Mouse (Mus musculus) stomach, postnatal 0 days (tissue): Measurements from ENCODE around the gene D630039A03Rik. TPM values are rescaled to one million over a fixed set of nuclear protein-coding genes. Genes with fewer than 3 reads are reported as not detected.

Source experiments
- ATAC-seq: fragments of 200-750 bp; cut with Nextera tagmentation; 2 replicates; pipeline ENCODE4 v1.8.0; 2017; ENCODE audit not compliant: low FRiP score, low TSS enrichment
- DNase-seq: peaks from one replicate; pipeline ENCODE4 v3.0.0-alpha.2; 2016; ENCODE audit warnings: low spot score
- H3K27ac ChIP-seq: fragments of 300-500 bp; sonication (generic); replicated peaks from 2 replicates; pipeline ENCODE4 v1.5.1; 2014; ENCODE audit warnings: mild to moderate bottlenecking, control low read depth
- H3K27me3 ChIP-seq: fragments of 300-500 bp; sonication (generic); 2 replicates; pipeline ENCODE4 v1.6.1; 2014; ENCODE audit warnings: low read length; ENCODE audit not compliant: control insufficient read depth, insufficient read depth
- H3K36me3 ChIP-seq: fragments of 300-500 bp; sonication (generic); 2 replicates; pipeline ENCODE4 v1.6.1; 2014; ENCODE audit warnings: low read length, mixed read lengths; ENCODE audit not compliant: control insufficient read depth, insufficient read depth
- H3K4me1 ChIP-seq: fragments of 300-500 bp; sonication (generic); replicated peaks from 2 replicates; pipeline ENCODE4 v1.6.1; 2014; ENCODE audit warnings: antibody characterized with exemption; ENCODE audit not compliant: control insufficient read depth, insufficient read depth
- H3K4me2 ChIP-seq: fragments of 300-500 bp; sonication (generic); replicated peaks from 2 replicates; pipeline ENCODE4 v1.6.1; 2014; ENCODE audit warnings: low read depth, mild to moderate bottlenecking, control low read depth, moderate library complexity
- H3K4me3 ChIP-seq: fragments of 300-500 bp; sonication (generic); 2 replicates; pipeline ENCODE4 v1.5.1; 2014; ENCODE audit warnings: low read depth, low read length, control low read depth
- H3K9ac ChIP-seq: fragments of 300-500 bp; sonication (generic); 2 replicates; pipeline ENCODE4 v1.6.1; 2014; ENCODE audit warnings: mild to moderate bottlenecking, low read length, control low read depth, mixed read lengths
- H3K9me3 ChIP-seq: fragments of 300-500 bp; sonication (generic); 2 replicates; pipeline ENCODE4 v1.6.1; 2016; ENCODE audit warnings: low read length; ENCODE audit not compliant: control insufficient read depth
- CTCF ChIP-seq: IDR thresholded peaks from 2 replicates; pipeline ENCODE4 v1.5.1; 2016; ENCODE audit warnings: antibody characterized with exemption, low read depth, mild to moderate bottlenecking, moderate library complexity
- EP300 ChIP-seq: optimal IDR thresholded peaks from 2 replicates; pipeline ENCODE3; 2016; ENCODE audit warnings: antibody characterized with exemption
- WGBS: fragments of 180-500 bp; shearing (Covaris S2); extraction: QIAGEN DNeasy Blood & Tissue Kit; methylation state at CpG from one replicate; pipeline ENCODE4 v1.1.7; 2014; 5-methylcytosine and 5-hydroxymethylcytosine counted together
- polyA plus RNA-seq: library from polyadenylated mRNA; unstranded; fragments of >200 nt; fragmentation: Nextera tagmentation; extraction: Ambion mirVana; gene quantifications from 2 replicates; pipeline ENCODE4 v1.2.1, GENCODE M21; 2015

The D630039A03Rik gene
- polyA plus RNA-seq, 1 experiment from 2014 or later: 12.7 TPM

GRCm38 (mm10) chr4:57914193-57915190, 1.6 kb downstream of the D630039A03Rik start:
- Histone ChIP-seq H3K9ac (peak overlapping the region; percentile 18), H3K4me3 (peak overlapping the region; percentile 26), H3K27ac (peak overlapping the region; percentile 87), H3K4me1 (no peaks in the 10 kb centered on the region; the same call in 1 of the 2 replicates), H3K4me2 (peak overlapping the region; percentile 49), H3K27me3 (no peaks in the 10 kb centered on the region), H3K36me3 (no peaks in the 10 kb centered on the region), H3K9me3 (no peaks in the 10 kb centered on the region)
- TF ChIP-seq CTCF (peak; percentile 57), EP300 (no peak)
- 53% methylated on average over 9 of the region's 10 CpGs for WGBS
- ATAC-seq (peak; percentile 60), DNase-seq (peak; percentile 69)

DNA sequence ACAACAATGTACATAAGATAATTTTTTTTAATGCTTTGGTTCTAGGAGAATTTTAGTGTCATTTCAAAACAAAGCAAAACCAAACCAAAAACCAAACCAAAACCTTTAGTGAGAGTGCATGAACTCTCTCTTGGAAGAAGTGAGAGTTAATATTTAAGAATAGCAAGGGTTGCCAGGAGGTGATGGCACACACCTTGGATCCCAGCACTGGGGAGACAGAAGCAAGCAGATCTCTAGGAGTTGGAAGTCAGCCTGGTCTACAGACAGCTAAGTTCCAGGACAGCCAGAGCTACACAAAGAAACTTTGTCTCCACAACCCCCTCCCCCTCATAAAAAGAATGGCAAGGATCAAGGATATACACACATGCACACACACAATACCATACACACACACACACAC, 3.1 kb downstream of the D630039A03Rik start:
- Histone ChIP-seq H3K36me3 (no peaks in the 10 kb centered on the region), H3K4me2 (no peak overlapping the region), H3K9me3 (no peaks in the 10 kb centered on the region), H3K4me3 (no peak overlapping the region), H3K9ac (no peak overlapping the region), H3K27ac (no peak overlapping the region), H3K4me1 (no peaks in the 10 kb centered on the region; the same call in 1 of the 2 replicates), H3K27me3 (no peaks in the 10 kb centered on the region)
- no peak for DNase-seq
- TF ChIP-seq EP300 (no peak), CTCF (no peak)
- no peak for ATAC-seq

- Histone ChIP-seq H3K9ac (no peak overlapping the region), H3K27ac (no peak overlapping the region), H3K27me3 (no peaks in the 10 kb centered on the region), H3K36me3 (no peaks in the 10 kb centered on the region), H3K4me3 (no peak overlapping the region), H3K4me2 (no peak overlapping the region), H3K4me1 (0 out of 2 replicates have a peak, but pooled peaks cover 2% of the 10 kb centered on the region), H3K9me3 (no peaks in the 10 kb centered on the region)
- WGBS: 68% methylated on average over 6 of the region's 6 CpGs
- no peak for ATAC-seq
- no peak for DNase-seq
- TF ChIP-seq EP300: no peak
- TF ChIP-seq CTCF: no peak
Measured at GRCm38 (mm10) chr4:57908860-57909259, 7.2 kb downstream of the D630039A03Rik start.

DNA sequence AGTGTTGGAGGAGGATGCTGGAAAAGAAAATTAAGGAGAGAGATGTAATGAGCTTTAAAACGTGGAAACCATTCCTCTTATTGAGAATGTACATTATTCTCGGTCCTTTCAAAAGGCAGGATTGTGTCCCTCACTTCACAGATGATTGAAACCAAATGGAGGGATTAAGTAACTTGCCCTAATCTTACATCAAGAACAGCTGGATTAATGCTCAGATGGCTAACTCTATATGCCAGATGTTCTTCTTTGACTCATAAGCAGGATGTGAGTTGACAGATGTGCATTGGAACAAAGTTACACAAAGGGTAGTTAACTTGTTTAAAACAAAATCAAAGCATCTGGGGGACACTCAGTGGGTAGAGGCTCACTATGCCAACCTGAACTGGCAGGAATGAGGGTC, 9.4 kb downstream of the D630039A03Rik start:
- no peak overlapping the region for H3K27ac ChIP-seq
- H3K9me3 ChIP-seq: no peaks in the 10 kb centered on the region
- no peaks in the 10 kb centered on the region for H3K36me3 ChIP-seq
- H3K27me3 ChIP-seq: no peaks in the 10 kb centered on the region
- TF ChIP-seq CTCF: no peak
- no peak for TF ChIP-seq EP300
- WGBS: 42% methylated on average over 2 of the region's 2 CpGs
- H3K4me2 ChIP-seq: no peak overlapping the region
- DNase-seq (no peak), ATAC-seq (no peak)
- H3K9ac ChIP-seq: no peak overlapping the region
- H3K4me1 ChIP-seq: 0 out of 2 replicates have a peak, but pooled peaks cover 2% of the 10 kb centered on the region
- H3K4me3 ChIP-seq: no peak overlapping the region

DNA sequence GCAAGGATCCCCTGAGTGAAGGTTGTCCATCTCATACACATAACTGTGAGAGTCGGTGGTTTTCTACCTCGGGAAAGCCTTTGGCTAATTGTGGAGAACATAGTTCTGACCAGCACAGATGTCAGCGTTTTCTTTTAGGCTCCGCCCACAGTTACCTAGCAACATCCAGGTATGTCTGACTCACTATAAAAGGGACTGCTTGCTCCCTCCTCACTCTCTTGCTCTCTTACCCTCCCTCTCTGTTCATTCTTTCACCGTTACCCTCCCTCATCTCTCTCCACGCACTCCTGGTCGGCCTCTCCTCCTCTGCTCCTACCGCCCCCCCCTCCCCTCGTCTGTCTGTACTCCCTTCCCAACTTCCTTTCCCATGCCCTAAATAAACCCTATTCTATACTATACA, 11.5 kb downstream of the D630039A03Rik start:
- H3K27ac ChIP-seq: no peak overlapping the region
- DNase-seq (peak; percentile 67), ATAC-seq (peak; percentile 77)
- H3K9me3 ChIP-seq: no peaks in the 10 kb centered on the region
- no peak for TF ChIP-seq CTCF
- TF ChIP-seq EP300: no peak
- H3K36me3 ChIP-seq: no peaks in the 10 kb centered on the region
- H3K9ac ChIP-seq: no peak overlapping the region
- no peaks in the 10 kb centered on the region for H3K27me3 ChIP-seq
- 0 out of 2 replicates have a peak overlapping the region, but pooled peaks have one; percentile 14 for H3K4me2 ChIP-seq
- WGBS: 29% methylated on average over 9 of the region's 9 CpGs
- 0 out of 2 replicates have a peak, but pooled peaks cover 2% of the 10 kb centered on the region for H3K4me1 ChIP-seq
- H3K4me3 ChIP-seq: no peak overlapping the region

DNA sequence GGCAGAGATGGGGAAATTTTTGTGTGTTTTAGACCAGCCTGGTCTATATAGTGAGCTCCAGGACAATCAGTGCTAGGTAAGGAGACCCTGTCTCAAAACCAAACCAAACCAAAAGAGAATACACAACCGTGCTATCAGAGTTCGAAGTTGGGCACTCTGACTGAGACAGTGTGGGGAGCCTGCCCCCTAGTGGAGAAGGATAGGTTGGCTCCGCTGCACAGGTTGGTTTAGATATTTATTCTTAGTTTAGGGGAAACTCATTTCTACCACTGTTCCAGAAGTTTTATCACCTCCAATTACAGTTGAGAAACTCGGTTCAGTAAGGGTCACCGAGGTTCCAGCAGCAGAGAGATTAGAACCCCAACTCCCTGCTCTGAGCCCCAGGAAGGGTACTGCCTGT, 11.9 kb downstream of the D630039A03Rik start:
- Histone ChIP-seq H3K9me3 (no peaks in the 10 kb centered on the region), H3K27ac (no peak overlapping the region), H3K9ac (no peak overlapping the region), H3K36me3 (no peaks in the 10 kb centered on the region), H3K27me3 (no peaks in the 10 kb centered on the region), H3K4me3 (no peak overlapping the region), H3K4me1 (0 out of 2 replicates have a peak, but pooled peaks cover 2% of the 10 kb centered on the region), H3K4me2 (0 out of 2 replicates have a peak overlapping the region, but pooled peaks have one; percentile 14)
- peak; percentile 54; the same call in 1 of the 2 replicates for ATAC-seq
- peak; percentile 64 for DNase-seq
- TF ChIP-seq EP300 (no peak), CTCF (peak; percentile 93)
- 10% methylated on average over 5 of the region's 5 CpGs for WGBS
